Mouse (Mus musculus) spleen, adult 2 months (tissue): ENCODE data around the gene Ndufaf7. TPM values are rescaled to one million over a fixed set of nuclear protein-coding genes. Genes with fewer than 3 reads are reported as not detected.

Source experiments
- DNase-seq, 2 experiments: peaks; one replicate each; pipeline versions ENCODE4 v3.0.0 to v3.0.0-alpha.2; 2012 to 2021; ENCODE audit warnings: low spot score in 2 of 2, low read depth in 1 of 2
- H3K27ac ChIP-seq: fragments of 200-500 bp; 2 replicates; pipeline ENCODE4 v1.5.1; 2012; ENCODE audit warnings: low read length, inconsistent platforms; ENCODE audit not compliant: insufficient read depth
- H3K27me3 ChIP-seq: fragments of 200-500 bp; 2 replicates; pipeline ENCODE4 v1.6.1; 2012; ENCODE audit warnings: mild to moderate bottlenecking, moderate library complexity, low read length, inconsistent platforms; ENCODE audit not compliant: control insufficient read depth, insufficient read depth
- H3K36me3 ChIP-seq: fragments of 200-500 bp; 2 replicates; pipeline ENCODE4 v1.6.1; 2012; ENCODE audit warnings: mild to moderate bottlenecking, low read length, inconsistent platforms; ENCODE audit not compliant: control insufficient read depth, insufficient read depth
- H3K4me1 ChIP-seq: fragments of 200-500 bp; 2 replicates; pipeline ENCODE4 v1.6.1; 2011; ENCODE audit warnings: inconsistent platforms; ENCODE audit not compliant: control insufficient read depth, insufficient read depth, insufficient read length
- H3K4me3 ChIP-seq: fragments of 200-500 bp; 2 replicates; pipeline ENCODE4 v1.5.1; 2011; ENCODE audit warnings: mild to moderate bottlenecking, inconsistent platforms; ENCODE audit not compliant: insufficient read depth, insufficient read length; ENCODE audit errors: extremely low read depth
- CTCF ChIP-seq: fragments of 200-500 bp; IDR thresholded peaks from 2 replicates; pipeline ENCODE4 v1.5.1; 2011; ENCODE audit warnings: mild to moderate bottlenecking, inconsistent platforms; ENCODE audit not compliant: insufficient read depth, insufficient read length, insufficient replicate concordance; ENCODE audit errors: extremely low read depth
- POLR2A ChIP-seq: fragments of 200-500 bp; IDR thresholded peaks from 2 replicates; pipeline ENCODE4 v1.6.1; 2011; ENCODE audit warnings: low read depth, low read length, inconsistent platforms
- WGBS: fragments of 180-500 bp; shearing (Covaris S2); methylation state at CpG from one replicate; pipeline ENCODE4 v1.1.7; 2018; 5-methylcytosine and 5-hydroxymethylcytosine counted together
- polyA plus RNA-seq: library from polyadenylated mRNA; depleted of rRNA; stranded (reverse); fragments of >200 nt; gene quantifications from 2 replicates; pipeline ENCODE4 v1.2.3, GENCODE M21; 2012

Ndufaf7 gene
- polyA plus RNA-seq, 1 experiment, result 2.5 TPM

- WGBS, result 95% methylated on average over 8 of the region's 8 CpGs
- H3K4me1 ChIP-seq, result no peaks in the 10 kb centered on the region
Measured at GRCm38 (mm10) chr17:78953240-78953639, 16.3 kb downstream of the Ndufaf7 start.

GRCm38 (mm10) chr17:78959473-78959872, 22.5 kb downstream of the Ndufaf7 start:
- Histone ChIP-seq H3K4me3 (no peak overlapping the region), H3K27me3 (no peaks in the 10 kb centered on the region), H3K36me3 (peaks cover 7% of the 10 kb centered on the region; the same call in 1 of the 2 replicates), H3K4me1 (no peaks in the 10 kb centered on the region), H3K27ac (no peak overlapping the region)
- DNase-seq, result no peak
- 82% methylated on average over 6 of the region's 6 CpGs for WGBS
- no peak for TF ChIP-seq CTCF
- TF ChIP-seq POLR2A, result no peak

More at GRCm38 (mm10) chr17:78953240-78953639, 16.3 kb downstream of the Ndufaf7 start:
- no peak for DNase-seq
- TF ChIP-seq POLR2A, result no peak
- TF ChIP-seq CTCF, result no peak
- Histone ChIP-seq H3K36me3 (peaks cover 12% of the 10 kb centered on the region; the same call in 1 of the 2 replicates), H3K27me3 (no peaks in the 10 kb centered on the region), H3K4me3 (no peak overlapping the region), H3K27ac (no peak overlapping the region)

DNA sequence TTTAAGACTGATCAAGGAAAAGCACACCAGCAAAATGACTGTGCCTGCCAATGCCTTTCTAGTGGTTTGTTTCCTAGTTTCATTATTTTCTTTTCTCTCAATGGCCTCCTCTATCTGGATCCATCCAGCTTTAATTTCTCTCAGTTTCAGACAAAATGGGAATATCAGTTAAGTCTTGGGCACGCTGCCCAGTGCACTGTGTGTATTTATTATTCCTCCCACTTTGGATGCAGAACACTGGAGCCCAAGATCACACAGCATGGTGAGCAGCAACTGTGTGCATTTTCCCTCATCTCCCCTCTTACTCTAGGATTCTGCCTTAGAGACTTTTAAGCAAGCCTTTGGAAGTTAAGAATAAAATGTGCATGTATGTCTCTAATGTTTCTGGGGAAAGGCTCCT, 27.5 kb downstream of the Ndufaf7 start:
- H3K27ac ChIP-seq, result no peak overlapping the region
- no peaks in the 10 kb centered on the region for H3K4me1 ChIP-seq
- H3K27me3 ChIP-seq, result no peaks in the 10 kb centered on the region
- peaks cover 9% of the 10 kb centered on the region; the same call in 1 of the 2 replicates for H3K36me3 ChIP-seq
- TF ChIP-seq POLR2A (no peak), CTCF (no peak)
- no peak overlapping the region for H3K4me3 ChIP-seq
- no peak for DNase-seq
- 100% methylated on average over 1 of the region's 1 CpGs for WGBS

- DNase-seq, result no peak
- H3K4me3 ChIP-seq, result no peak overlapping the region
Measured at GRCm38 (mm10) chr17:78966092-78966883, 29.4 kb downstream of the Ndufaf7 start.

DNA sequence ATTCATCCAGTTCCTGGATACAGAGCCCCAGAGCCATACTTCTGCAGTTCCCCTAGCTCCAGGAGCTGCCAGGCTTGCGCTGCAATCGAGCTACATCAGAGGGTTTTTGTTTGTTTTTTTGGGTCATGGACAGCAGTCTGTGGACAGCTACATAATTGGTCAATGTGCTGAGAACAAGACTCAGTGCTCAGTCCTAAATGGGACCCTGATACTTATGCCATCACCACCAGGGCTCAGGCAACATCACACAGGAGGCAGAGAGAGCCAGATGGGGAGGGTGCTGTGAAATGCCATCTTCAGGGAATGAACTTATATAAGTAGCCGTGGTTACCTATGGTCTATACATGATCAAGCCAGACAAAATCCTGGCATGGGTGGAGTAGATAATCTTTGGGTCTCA, 31.6 kb downstream of the Ndufaf7 start:
- 88% methylated on average over 3 of the region's 3 CpGs for WGBS
- peaks cover 15% of the 10 kb centered on the region for H3K36me3 ChIP-seq
- no peak for DNase-seq
- TF ChIP-seq CTCF, result no peak
- TF ChIP-seq POLR2A, result no peak
- H3K4me3 ChIP-seq, result no peak overlapping the region
- no peak overlapping the region for H3K27ac ChIP-seq
- no peaks in the 10 kb centered on the region for H3K4me1 ChIP-seq
- H3K27me3 ChIP-seq, result no peaks in the 10 kb centered on the region

More at GRCm38 (mm10) chr17:78966092-78966883, 29.4 kb downstream of the Ndufaf7 start:
- Histone ChIP-seq H3K27ac (no peak overlapping the region), H3K4me1 (no peaks in the 10 kb centered on the region), H3K36me3 (peaks cover 12% of the 10 kb centered on the region), H3K27me3 (no peaks in the 10 kb centered on the region)
- WGBS, result 90% methylated on average over 11 of the region's 11 CpGs
- TF ChIP-seq POLR2A (no peak), CTCF (no peak)

GRCm38 (mm10) chr17:78983166-78983565, 46.2 kb downstream of the Ndufaf7 start:
- no peak for DNase-seq
- Histone ChIP-seq H3K27ac (no peak overlapping the region), H3K36me3 (peaks cover 17% of the 10 kb centered on the region), H3K4me3 (no peak overlapping the region), H3K4me1 (no peaks in the 10 kb centered on the region; the same call in 1 of the 2 replicates), H3K27me3 (no peaks in the 10 kb centered on the region)
- TF ChIP-seq CTCF, result no peak
- 94% methylated on average over 8 of the region's 8 CpGs for WGBS

DNA sequence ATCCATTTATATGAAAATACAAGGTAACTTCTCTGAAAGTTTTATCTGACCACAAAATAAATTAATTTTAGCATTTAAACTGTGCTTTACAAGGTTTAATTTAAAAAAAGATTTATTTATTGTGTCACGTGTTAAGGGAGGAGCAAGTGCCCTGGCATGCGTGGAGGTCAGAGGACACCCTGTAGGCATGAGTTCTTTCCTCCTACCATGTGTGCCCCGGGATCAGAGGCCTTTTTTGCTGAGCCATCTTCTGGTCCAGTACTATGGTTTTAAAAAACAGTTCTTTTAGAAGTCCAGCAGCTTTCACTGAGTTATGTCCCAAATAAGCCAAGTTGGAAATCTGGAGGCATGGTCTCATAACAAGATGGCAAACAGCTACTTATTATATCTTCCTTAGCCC, 46.8 kb downstream of the Ndufaf7 start:
- TF ChIP-seq POLR2A (no peak), CTCF (no peak)
- DNase-seq, result no peak
- Histone ChIP-seq H3K27me3 (no peaks in the 10 kb centered on the region), H3K4me1 (no peaks in the 10 kb centered on the region; the same call in 1 of the 2 replicates), H3K27ac (no peak overlapping the region), H3K4me3 (no peak overlapping the region), H3K36me3 (peaks cover 17% of the 10 kb centered on the region)
- 90% methylated on average over 3 of the region's 3 CpGs for WGBS
